Mouse (Mus musculus) right cerebral cortex, adult 18-20 months (tissue): ENCODE data around the gene Ankrd13a.
A peak's percentile ranks its signal among the peaks of the same experiment; 100 is the strongest.

ENCODE experiments used
- DNase-seq: peaks from one replicate; pipeline ENCODE4 v3.0.0; 2022; ENCODE audit warnings: mixed read lengths

Gene Ankrd13a

DNA sequence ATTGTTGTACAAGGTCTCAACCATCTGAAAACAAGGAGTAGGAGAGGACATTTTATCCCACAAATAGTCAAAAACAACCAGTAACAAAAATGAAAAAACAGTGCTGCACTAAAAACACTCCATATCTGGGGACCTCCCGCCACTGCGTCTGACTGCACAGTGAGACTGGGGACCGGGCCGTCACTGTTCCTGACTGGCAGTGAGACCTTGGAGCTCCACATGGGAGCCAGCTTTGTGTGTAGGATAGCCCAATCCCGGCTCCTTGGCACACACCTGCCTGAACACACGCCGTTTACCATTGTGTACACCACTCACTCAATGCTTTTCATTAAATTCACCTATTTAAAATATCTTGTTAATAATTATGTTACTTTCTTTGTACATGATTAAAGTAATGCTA lies 7.3 kb upstream of the Ankrd13a start:
- no peak for DNase-seq

DNA sequence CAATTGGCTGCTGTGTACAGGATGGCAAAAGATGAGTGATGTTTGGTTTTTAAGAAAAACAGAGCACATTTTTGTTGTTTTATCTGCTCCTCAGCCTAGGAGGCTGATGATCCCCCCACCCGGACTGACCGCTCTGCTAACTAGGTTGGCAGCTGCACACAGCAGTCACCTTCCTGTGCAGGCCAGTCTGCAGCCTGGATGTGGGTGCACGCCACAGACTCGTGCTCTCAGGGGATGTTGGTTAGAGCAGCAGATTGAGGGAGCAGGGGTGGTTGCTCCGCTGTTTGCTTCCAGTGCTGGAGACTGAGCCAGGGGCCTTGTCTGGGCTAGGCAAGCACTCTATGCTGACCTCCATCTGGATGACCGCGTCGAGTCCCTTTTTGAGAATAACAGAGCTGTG lies 4.7 kb upstream of the Ankrd13a start:
- no peak for DNase-seq

DNA sequence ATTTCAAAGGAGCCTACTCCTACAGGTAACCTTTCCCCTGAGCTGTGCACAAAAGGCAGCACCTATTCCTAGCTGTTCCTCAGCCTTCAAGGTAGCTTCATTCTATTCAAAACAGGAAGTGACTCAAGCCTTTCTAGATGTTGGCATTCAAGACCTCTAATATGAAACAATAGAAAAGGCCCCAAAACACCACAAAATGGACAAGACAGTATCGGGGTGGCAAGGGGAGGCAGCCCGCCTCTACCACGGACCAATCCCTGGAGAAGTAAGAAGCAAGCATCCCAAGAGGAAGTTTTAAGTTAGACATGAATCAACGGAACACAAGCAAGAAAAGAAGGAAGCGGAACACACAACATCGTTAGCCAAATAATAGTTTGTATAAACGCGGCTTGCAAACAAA lies 2.7 kb upstream of the Ankrd13a start:
- DNase-seq = no peak

DNA sequence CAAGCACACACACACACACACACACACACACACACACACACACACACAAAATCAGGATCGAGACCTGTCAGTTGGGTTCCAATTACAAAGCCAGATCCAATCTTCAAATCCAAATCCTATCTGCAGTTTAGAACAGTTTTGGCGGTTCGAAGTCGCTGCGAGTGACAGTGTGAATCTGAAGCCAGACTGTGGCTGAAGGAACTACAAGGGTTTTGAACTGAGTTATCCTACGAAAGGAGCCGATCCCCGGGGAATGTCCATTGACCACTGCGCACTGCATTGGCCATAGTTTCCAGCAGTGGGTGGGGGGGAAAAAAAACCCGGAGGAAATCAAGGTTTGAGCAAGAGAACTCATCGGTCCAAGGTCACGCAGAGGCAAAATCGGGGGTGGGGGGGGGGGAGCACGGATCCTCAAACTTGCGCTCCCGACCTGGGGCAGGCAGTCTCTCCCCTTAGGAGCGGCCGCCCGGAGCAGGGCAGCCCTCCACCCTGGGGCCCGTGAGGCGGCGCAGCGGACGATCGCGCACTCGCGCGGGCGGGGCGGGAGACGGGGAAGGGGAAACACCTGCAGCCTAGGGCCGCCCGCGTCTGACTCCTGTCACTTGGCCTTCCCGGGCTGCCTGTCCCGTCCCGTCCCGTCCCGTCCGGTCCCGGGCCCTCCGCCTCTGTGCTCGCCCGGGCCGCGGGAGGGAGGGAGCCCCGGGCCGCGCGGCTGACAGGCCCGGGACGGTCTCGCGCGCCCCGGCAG lies 1.8 kb upstream of the Ankrd13a start:
- DNase-seq = no peak

DNA sequence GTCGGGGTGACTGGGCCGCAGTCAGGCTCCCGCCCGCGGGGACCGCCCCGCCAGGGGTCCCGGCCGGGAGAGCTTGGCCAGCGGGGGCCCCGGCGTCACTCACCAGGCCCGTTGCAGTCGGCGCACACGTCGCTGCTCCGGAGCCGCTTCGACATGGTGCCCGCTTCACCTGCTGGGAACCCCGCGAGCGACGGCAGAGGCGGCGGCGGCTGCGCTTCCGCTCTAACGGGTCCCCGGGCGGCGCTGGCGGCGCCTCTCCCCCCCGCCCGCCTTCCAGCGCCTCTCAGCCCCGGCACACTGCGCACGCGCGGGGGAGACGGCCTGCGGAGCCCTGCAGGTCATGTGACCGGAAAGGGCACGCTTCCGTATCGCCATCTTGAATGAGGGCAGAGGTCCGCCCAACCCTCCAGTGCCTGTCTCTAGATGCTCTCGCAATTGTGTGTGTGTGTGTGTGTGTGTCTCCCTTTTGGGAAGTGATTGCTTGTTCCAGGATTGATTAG lies 1.2 kb upstream of the Ankrd13a start:
- peak; percentile 98 for DNase-seq

DNA sequence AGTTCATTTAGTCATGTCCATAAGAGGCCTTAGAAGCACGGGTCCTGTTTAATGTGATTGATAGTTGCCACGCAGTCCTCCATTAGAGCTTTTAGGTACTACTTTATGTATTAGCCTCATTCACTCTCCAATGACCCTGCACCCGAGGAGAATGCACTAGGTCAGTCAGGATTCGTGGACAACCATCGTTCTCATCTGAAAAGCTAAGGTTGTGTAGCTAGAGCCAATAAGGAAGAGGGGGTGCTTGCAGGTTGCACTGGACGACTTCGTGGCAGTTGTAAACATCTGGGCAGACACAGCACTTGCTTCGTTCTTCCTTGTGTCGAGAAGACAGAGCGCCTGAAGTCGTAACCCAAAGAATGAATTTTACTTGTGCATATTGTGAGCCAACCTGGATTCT lies 697 bp upstream of the Ankrd13a start:
- DNase-seq = no peak

DNA sequence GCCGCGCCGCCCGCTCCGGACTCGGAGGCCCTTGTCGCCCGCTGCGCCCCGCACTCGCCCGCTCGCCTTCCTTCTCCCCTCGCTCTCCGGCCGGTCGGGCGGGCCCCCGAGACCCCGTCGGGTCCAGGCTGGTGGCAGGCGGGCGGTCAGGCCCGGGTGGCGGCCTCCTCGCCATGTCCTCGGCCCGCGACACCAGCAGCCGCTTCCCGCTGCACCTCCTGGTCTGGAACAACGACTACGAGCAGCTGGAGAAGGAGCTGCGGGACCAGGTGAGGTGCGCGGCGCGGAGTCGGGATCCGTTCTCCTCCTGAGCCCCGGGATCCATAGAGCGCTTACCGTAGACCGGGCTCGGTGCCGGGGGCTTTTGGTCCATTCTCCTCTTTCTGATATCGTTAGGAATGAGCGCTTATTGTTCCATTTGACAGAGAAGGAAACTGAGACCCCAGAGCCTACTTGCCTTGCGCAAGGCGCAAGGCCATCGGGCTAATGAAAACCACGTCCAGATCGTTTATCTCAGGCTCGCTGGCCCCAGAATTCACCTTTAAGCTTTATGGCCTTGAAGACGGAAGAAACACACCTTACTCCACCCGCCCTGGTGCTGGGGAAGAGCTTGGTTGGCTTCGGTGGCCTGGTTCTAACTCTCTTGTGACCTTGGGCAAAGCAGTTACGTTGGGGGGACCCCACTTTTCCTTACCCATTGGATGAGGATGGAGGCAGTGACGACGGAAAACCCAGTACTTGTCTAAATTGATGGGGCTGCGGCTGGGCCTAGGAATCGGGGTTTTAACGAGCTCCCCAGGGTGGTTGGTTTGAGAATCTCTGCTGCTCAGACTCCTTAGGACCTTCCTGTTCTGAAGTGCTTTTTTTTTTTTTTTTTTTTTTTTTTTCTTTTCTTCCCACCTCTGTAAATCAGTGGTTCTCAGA lies 841 bp downstream of the Ankrd13a start, which contains the start of gene Git2:
Gene Git2, minus strand, starts transcription at position 462 of the 924 bp plus-strand sequence.
- no peak for DNase-seq

DNA sequence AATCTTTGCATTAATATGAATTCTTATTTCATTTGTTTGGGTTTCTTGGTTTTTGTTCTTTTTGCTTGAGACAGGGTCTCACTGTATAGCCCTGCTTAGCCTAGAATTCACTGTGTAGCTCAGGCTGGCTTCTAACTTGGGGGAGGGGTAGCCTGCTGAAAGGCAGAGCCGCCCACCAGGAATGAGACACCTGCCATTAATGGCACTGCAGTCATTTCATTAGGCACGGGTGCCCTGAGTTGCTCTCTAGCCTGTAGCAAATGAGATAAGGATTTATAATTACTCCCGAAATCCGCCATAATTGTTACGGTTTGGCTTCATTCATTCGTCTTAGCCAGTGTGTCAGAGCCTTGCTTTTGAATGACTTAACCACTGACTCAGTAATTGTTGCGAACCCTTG lies 1.7 kb downstream of the Ankrd13a start:
- DNase-seq = no peak

DNA sequence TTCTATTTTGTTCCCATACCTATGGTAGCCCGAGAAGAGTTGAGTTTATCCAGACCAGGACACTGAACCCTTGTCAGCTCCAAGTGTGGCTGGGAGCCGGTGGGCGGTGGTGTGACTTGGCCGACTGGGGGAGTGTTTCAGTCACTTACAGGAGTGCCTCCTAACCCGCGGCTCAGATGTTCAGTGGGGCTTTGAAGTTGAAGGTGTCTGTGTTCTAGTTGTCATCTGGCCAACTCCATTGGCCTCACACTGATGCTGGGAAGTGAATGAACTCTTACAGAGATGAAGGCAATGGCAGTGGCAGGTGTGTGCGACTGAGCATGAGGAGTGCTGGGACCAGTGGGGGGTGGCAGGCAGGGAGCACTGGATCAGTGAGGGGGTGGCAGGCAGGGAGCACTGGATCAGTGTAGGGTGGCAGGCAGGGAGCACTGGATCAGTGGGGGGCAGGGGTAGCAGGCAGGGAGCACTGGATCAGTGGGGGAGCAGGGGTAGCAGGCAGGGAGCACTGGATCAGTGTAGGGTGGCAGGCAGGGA lies 5.5 kb downstream of the Ankrd13a start:
- DNase-seq = no peak

DNA sequence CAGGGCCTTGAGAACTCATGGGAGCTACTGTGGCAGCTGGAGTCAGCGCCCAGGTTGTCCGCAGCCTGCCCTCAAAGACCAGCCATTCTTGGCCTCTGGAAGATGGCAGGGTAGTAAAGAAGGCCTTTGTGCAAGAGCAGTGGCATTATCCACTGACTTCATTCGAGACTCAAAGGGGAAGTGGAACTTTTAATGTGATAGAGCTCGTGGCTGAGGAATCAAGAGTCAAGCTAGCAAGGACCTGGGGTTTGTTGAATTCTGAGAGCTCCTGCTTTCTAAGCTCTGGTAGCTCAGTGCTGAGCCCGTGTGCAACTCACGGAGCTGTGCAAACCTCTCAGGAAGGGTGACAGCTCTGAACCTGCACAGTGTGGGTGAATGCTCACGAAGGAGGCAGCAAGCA lies 6.4 kb downstream of the Ankrd13a start:
- DNase-seq = no peak

DNA sequence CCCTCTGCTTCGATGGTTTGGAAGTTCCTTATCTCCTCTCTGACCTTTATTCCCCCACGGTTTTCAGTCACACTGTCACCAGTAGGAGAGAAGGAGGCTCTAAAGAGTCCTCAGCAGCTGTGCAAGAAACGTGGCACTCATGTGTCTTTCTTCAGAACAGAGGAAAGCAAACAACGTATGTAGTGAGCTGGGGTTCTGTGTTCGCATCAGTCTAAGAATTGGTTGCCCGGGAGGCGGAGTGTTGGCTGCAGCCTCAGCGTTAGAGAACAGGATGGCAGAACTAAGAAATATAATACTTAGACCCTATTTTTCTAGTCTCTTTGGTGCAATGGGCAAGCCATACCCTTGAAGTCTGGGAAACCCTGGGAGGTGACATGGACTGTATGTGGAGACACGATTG lies 8.5 kb downstream of the Ankrd13a start:
- DNase-seq = no peak

DNA sequence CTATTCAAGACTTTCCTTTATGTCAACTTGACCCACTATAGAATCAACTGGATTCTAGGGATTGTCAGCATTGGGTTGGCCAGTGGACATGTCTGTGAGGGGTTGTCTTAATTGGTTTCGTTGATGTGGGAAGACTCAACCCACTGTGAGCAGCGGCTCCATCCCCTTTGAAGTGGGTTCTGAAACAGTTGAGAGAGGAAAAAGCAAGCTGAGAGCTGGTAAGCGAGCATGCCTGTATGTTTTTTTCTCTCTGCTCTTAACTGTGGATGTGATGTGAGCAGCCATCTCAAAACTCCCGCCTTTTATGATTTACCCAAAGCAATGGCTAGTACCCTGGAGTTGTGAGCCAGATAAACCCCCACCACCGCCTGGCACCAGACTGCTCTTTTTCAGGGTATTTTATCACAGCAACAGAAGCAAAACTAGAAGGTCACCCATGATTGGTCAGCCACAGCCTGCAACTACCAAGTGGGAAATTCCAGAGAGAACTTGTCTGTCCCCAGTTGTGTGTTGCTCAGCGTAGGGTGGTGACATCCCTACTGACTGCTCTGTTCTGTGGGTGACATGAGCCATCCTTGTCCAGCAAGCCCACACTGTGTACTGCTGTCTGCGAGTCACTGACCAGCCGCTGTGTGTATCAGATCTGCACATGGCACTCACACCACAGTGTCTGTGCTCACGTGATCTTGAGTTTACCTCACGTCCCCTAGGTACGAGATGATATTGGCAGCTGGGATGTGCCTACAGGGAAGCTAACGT lies 9.1 kb downstream of the Ankrd13a start:
- DNase-seq = no peak

DNA sequence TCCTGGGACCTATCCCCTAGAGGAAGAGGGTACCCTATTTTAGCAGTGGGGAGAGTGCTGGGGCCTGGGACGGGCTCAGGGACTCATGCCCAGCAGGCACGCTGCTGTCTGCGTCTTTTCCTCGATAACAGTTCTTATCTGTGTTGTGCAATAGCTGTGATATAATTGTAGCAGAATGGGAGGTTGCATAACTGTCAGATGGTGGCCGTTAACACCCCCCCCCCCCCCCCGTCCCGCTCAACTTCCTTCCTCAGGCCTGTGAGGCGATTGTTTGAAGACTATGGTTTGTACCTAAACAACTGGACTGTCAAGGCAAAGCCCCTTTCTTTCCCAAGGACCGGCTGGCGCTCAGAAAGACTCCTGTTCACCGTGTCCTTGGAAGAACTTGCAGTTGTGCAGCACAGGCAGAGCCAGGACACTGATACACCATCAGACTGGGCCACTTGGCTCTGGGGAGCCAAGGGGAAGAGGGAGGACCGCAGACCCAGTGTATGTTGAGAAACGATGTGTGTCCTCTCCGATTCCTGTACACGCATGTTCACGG lies 10.2 kb downstream of the Ankrd13a start:
- DNase-seq = no peak

DNA sequence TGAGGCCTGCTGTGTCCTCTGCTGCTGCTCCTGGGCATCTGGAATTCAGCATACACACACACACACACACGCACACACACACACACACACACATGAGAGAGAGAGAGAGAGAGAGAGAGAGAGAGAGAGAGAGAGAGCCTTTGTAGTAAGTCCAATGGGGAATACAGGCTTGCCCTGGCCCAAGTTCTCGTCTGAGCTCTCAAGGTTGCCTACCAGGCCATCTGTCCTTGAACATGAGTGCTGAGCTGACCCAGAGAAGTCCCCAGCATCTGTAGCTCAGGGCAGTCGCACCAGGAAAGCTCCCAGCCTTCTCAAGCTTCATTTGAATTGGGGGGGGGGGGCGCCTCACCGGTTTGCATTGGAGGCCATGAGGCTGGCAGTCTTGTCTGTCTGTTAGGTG lies 10.7 kb downstream of the Ankrd13a start:
- DNase-seq = no peak

DNA sequence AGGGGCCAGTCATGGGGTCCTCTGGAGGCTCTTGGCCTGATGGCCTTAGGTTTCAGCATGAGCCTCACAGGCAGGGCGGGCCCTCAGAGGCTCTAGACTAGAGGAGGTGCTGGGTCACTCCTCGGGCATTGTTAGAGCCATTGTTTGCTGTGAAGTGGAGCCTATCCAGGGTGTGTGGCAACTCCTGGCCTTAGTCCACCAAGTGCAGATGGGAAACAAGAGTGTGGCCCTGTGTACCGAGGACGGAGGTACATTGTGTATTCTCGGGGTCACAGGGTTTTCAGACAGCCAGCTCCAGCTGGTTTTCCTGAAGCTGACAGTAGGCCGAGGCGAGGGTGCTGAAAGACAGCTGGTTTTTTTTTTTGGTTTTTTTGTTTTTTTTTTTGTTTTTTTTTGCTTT lies 18.8 kb downstream of the Ankrd13a start:
- DNase-seq = no peak

DNA sequence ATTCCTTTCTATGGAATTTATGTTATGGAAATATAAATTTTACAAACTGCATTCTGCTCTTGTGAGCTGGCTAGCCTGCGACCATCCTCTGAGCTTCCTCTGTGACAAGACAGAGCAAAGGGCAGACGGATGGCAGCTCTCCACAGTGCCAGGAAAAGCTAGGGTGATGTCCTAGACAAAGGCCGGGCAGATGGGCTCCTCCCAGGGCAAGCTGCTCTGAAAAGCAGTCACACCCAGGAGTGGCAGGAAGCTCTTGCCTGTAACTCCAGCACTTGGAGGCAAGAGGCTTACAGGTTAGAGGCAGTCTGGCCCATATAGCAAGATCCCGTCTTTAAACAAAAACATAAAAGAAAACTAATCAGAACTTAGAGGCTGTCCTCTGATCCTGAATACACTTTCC lies 20.1 kb downstream of the Ankrd13a start:
- DNase-seq = no peak

DNA sequence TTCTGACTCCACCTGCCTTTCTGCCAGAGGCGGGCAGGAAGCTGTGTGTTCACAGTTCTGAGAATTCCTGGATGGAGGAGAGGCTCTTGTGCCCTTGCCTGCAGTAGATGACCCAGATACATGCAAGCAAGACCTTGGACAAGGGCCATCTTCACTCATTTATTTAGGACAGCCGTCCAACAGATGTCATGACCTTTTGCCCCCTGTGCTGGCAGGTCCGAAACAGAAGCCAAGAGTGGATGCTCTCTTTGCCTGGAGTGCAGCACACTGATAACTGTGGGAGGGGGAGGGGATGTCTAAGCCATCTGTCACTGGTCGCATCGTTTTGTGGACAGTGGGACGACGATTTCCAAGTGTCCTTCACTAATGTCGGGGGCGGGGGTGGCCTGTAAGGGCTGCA lies 20.8 kb downstream of the Ankrd13a start:
- no peak for DNase-seq

DNA sequence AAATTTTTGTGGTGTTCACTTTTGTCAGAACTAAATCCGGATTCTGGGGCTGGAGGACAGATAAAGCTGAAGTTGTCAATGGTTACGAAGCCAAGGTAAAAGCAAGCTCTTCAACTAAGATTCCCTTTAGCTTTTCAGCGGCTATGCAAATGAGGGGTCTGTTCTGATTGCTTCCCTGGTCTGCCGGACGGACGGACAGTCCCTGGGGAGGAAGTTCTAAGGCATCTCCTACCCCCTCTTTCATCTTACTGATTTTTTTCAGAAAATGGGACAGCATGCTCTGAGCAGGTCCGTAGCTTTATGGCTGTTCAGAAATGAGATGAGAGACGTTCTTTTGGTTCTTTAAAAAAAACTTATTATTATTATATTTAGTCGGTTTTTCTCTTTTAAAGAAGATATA lies 21.2 kb downstream of the Ankrd13a start:
- DNase-seq = no peak

DNA sequence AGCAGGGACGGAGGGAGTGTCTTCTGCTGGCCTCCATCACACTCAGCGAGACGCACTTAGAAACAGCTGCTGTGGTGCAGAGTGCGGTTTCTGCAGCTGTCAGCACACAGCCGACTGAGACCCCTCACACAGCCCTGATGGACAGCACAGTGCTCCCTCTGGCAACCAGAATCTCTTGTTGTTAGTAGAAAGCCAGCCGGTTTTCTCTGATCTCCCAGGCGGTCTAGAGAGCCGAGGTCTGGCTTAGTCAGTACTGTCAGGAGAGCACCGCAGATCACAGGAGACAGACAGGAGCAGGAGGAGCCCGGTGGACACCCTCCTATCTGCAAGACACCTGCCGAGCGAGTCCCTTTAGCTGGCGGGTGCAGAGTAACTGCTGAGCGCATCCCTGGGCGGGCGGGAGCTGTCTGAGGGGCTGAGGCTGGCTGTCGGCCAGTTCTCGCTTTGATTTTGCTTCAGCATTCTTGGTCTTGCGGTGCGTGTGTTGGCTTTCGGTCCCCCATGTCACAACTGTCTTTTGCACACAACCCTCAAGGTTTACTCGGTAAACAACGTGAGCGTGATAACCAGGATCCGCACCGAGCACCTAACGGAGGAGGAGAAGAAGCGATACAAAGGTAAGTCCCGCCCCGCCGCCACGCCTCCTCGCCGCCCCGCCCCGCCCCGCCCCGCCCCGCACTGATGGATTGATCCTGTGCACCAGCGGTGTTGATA lies 22.0 kb downstream of the Ankrd13a start:
- DNase-seq = no peak

DNA sequence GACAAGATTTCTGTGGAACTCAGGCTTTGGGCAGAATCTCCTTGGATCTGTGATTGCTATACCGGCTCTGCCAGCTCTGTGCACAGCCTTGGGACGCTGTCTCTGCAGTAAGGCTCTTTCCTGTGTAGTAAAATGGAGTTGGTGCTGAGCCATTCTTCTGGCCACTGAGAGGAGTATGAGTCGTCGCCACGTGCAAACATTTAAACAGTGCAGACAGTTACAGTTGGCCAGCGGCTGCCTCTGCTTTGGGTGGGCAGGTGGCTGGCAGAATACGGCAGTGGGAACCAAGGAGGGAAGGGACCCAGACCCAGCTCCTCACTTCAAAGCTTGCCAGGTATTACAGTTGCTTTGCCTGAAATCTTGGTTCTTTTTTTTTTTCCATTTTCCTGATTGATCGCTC lies 22.8 kb downstream of the Ankrd13a start:
- DNase-seq = no peak

DNA sequence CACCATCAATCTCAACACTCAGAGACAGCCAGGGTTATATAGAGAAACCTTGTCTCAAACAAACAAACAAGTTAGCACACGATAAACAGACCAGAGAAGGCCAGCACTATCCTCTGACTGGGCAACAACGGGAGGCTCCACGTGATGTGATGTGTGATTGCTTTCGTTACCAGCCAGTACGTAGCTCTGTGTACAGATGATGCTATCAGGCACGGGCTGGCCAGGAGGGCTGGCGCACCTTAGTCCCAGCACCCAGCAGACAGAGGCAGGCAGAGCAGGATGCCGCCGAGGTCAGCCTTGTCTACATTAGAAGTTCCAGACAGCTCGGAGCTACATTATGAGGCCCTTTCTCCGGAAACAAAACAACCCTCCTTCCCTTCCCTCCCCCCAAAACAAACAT lies 25.4 kb downstream of the Ankrd13a start:
- no peak for DNase-seq

DNA sequence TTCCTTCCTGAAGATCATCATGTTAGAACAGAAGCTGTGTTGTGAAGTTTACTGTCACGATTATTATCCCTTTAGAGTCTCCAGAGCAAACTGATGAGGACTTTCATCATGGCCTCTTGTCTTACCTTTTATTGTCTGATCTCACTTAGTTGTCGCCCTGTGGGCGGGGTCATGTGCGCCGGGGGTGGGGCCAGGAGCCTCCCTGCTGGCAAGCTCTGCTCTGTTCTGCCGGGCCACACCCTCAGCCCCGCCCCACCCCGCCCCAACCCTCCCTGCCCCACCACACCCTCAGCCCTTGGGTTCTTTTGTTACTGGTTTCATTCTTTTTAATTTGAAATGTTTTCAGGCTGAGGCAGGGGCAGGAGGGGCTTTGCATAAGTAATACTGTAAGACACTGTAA lies 26.6 kb downstream of the Ankrd13a start:
- DNase-seq = no peak
